Mouse (Mus musculus) intestine, embryonic 14.5 days (tissue): ENCODE measurements at regions not wholly inside any gene's neighbourhood (a gene's known extent, or its start where the extent isn't known, plus 50 kb on each side); places are given as distances from the start of the nearest gene placed in this dataset.
A peak's percentile ranks its signal among the peaks of the same experiment; 100 is the strongest.

Experiments used
- ATAC-seq: fragments of 200-750 bp; cut with Nextera tagmentation; replicated peaks from 2 replicates; pipeline ENCODE4 v1.8.0; 2017; ENCODE audit warnings: low read depth, moderate number of reproducible peaks, moderate TSS enrichment, moderate library complexity; ENCODE audit not compliant: low FRiP score, low TSS enrichment
- DNase-seq: peaks from one replicate; pipeline ENCODE4 v3.0.0-alpha.2; 2018; ENCODE audit warnings: low spot score
- H3K27ac ChIP-seq: fragments of 300-500 bp; sonication (generic); 2 replicates; pipeline ENCODE4 v1.5.1; 2014; ENCODE audit warnings: low read depth, mild to moderate bottlenecking, control low read depth
- H3K27me3 ChIP-seq: fragments of 300-500 bp; sonication (generic); replicated peaks from 2 replicates; pipeline ENCODE4 v1.6.1; 2014; ENCODE audit warnings: low read length, control low read depth; ENCODE audit not compliant: control insufficient read depth, insufficient read depth
- H3K36me3 ChIP-seq: fragments of 300-500 bp; sonication (generic); 2 replicates; pipeline ENCODE4 v1.6.1; 2014; ENCODE audit warnings: low read length, control low read depth; ENCODE audit not compliant: control insufficient read depth, insufficient read depth
- H3K4me1 ChIP-seq: fragments of 300-500 bp; sonication (generic); replicated peaks from 2 replicates; pipeline ENCODE4 v1.6.1; 2014; ENCODE audit warnings: low read length, control low read depth, mixed read lengths; ENCODE audit not compliant: control insufficient read depth, insufficient read depth
- H3K4me2 ChIP-seq: fragments of 300-500 bp; sonication (generic); 2 replicates; pipeline ENCODE4 v1.6.1; 2014; ENCODE audit warnings: low read length
- H3K4me3 ChIP-seq: fragments of 300-500 bp; sonication (generic); 2 replicates; pipeline ENCODE4 v1.5.1; 2014; ENCODE audit warnings: low read depth, low read length, control low read depth, mixed read lengths
- H3K9ac ChIP-seq: fragments of 300-500 bp; sonication (generic); 2 replicates; pipeline ENCODE4 v1.6.1; 2014; ENCODE audit warnings: mild to moderate bottlenecking, low read length
- H3K9me3 ChIP-seq: fragments of 300-500 bp; sonication (generic); 2 replicates; pipeline ENCODE4 v1.6.1; 2016; ENCODE audit warnings: low read length, control low read depth; ENCODE audit not compliant: control insufficient read depth
- WGBS: fragments of 180-500 bp; shearing (Covaris S2); extraction: QIAGEN DNeasy Blood & Tissue Kit; methylation state at CpG from one replicate; pipeline ENCODE4 v1.1.7; 2014; 5-methylcytosine and 5-hydroxymethylcytosine counted together

- DNase-seq (peak; percentile 87), ATAC-seq (no peak)
- Histone ChIP-seq H3K9me3 (no peaks in the 10 kb centered on the region), H3K4me3 (no peak overlapping the region), H3K9ac (no peak overlapping the region), H3K4me2 (no peak overlapping the region), H3K36me3 (no peaks in the 10 kb centered on the region), H3K27ac (no peak overlapping the region), H3K27me3 (no peaks in the 10 kb centered on the region), H3K4me1 (no peaks in the 10 kb centered on the region)
- 25% methylated on average over 14 of the region's 14 CpGs for WGBS
Measured at GRCm38 (mm10) chr12:92302951-92303591, 454.1 kb upstream of the Sel1l start.

- DNase-seq (no peak), ATAC-seq (no peak)
- WGBS, result 74% methylated on average over 4 of the region's 4 CpGs
- no peak overlapping the region for H3K9ac ChIP-seq
- no peak overlapping the region for H3K4me3 ChIP-seq
- no peaks in the 10 kb centered on the region for H3K9me3 ChIP-seq
- no peak overlapping the region for H3K4me2 ChIP-seq
- no peaks in the 10 kb centered on the region for H3K4me1 ChIP-seq
- no peak overlapping the region for H3K27ac ChIP-seq
- no peaks in the 10 kb centered on the region for H3K36me3 ChIP-seq
- no peaks in the 10 kb centered on the region for H3K27me3 ChIP-seq
Measured at GRCm38 (mm10) chr12:92294887-92295286, 445.9 kb upstream of the Sel1l start.

- H3K9me3 ChIP-seq, result no peaks in the 10 kb centered on the region
- ATAC-seq, result no peak
- DNase-seq, result no peak
- H3K4me1 ChIP-seq, result no peaks in the 10 kb centered on the region
- no peak overlapping the region for H3K9ac ChIP-seq
- H3K4me2 ChIP-seq, result no peak overlapping the region
- H3K4me3 ChIP-seq, result no peak overlapping the region
- no peaks in the 10 kb centered on the region for H3K36me3 ChIP-seq
- no peak overlapping the region for H3K27ac ChIP-seq
- H3K27me3 ChIP-seq, result no peaks in the 10 kb centered on the region
Measured at GRCm38 (mm10) chr12:92293341-92293720, 444.4 kb upstream of the Sel1l start.

GRCm38 (mm10) chr12:92292460-92293340 is 443.7 kb upstream of the Sel1l start:
- no peak overlapping the region for H3K27ac ChIP-seq
- H3K36me3 ChIP-seq, result no peaks in the 10 kb centered on the region
- WGBS, result 54% methylated on average over 11 of the region's 11 CpGs
- ATAC-seq (no peak), DNase-seq (no peak)
- no peak overlapping the region for H3K4me2 ChIP-seq
- H3K27me3 ChIP-seq, result no peaks in the 10 kb centered on the region
- no peak overlapping the region for H3K9ac ChIP-seq
- H3K9me3 ChIP-seq, result no peaks in the 10 kb centered on the region
- no peaks in the 10 kb centered on the region for H3K4me1 ChIP-seq
- no peak overlapping the region for H3K4me3 ChIP-seq

DNA sequence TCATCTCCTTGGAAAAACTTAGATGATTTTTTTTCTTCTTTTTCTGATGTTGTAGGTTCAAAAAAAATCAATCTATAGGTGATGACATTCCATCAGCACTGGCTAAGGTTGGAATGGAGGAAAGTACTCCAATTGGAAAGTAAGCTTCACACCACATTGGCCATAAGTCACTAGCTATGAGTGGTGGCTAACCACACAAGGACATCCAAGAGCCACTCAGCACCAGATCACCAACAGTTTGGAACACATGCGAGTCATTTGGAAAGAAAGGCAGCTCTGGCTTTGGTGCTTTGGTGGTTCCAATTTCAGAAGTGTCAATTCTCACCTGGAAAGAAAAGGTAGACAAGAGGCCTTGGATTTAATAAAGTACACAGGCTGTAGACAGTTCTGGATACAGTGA is 442.5 kb upstream of the Sel1l start:
- Histone ChIP-seq H3K36me3 (no peaks in the 10 kb centered on the region), H3K27ac (no peak overlapping the region), H3K27me3 (no peaks in the 10 kb centered on the region), H3K4me2 (no peak overlapping the region), H3K9me3 (no peaks in the 10 kb centered on the region), H3K4me1 (no peaks in the 10 kb centered on the region), H3K9ac (no peak overlapping the region), H3K4me3 (no peak overlapping the region)
- WGBS, result 82% methylated on average over 1 of the region's 1 CpGs
- ATAC-seq (no peak), DNase-seq (no peak)

GRCm38 (mm10) chr12:92285511-92285910 is 436.6 kb upstream of the Sel1l start:
- Histone ChIP-seq H3K4me3 (no peak overlapping the region), H3K9me3 (no peaks in the 10 kb centered on the region), H3K9ac (no peak overlapping the region), H3K4me2 (no peak overlapping the region), H3K36me3 (no peaks in the 10 kb centered on the region), H3K4me1 (no peaks in the 10 kb centered on the region), H3K27me3 (no peaks in the 10 kb centered on the region), H3K27ac (no peak overlapping the region)
- 89% methylated on average over 5 of the region's 5 CpGs for WGBS
- DNase-seq (no peak), ATAC-seq (no peak)

- ATAC-seq (no peak), DNase-seq (no peak)
- no peak overlapping the region for H3K9ac ChIP-seq
- H3K27me3 ChIP-seq, result no peaks in the 10 kb centered on the region
- H3K27ac ChIP-seq, result no peak overlapping the region
- H3K4me1 ChIP-seq, result no peaks in the 10 kb centered on the region
- H3K4me3 ChIP-seq, result no peak overlapping the region
- no peaks in the 10 kb centered on the region for H3K9me3 ChIP-seq
- WGBS, result 71% methylated on average over 1 of the region's 1 CpGs
- no peak overlapping the region for H3K4me2 ChIP-seq
- H3K36me3 ChIP-seq, result no peaks in the 10 kb centered on the region
Measured at GRCm38 (mm10) chr12:92280470-92280869, 431.5 kb upstream of the Sel1l start.

GRCm38 (mm10) chr12:92251962-92252361 is 403.0 kb upstream of the Sel1l start:
- ATAC-seq (no peak), DNase-seq (no peak)
- WGBS, result 73% methylated on average over 4 of the region's 4 CpGs
- H3K36me3 ChIP-seq, result no peaks in the 10 kb centered on the region
- no peak overlapping the region for H3K27ac ChIP-seq
- H3K9ac ChIP-seq, result no peak overlapping the region
- H3K4me2 ChIP-seq, result no peak overlapping the region
- H3K9me3 ChIP-seq, result no peaks in the 10 kb centered on the region
- H3K27me3 ChIP-seq, result no peaks in the 10 kb centered on the region
- H3K4me1 ChIP-seq, result no peaks in the 10 kb centered on the region
- H3K4me3 ChIP-seq, result no peak overlapping the region
